Mouse (Mus musculus): ENCODE data around the gene Plscr1. TPM values are rescaled to one million over a fixed set of nuclear protein-coding genes. Genes with fewer than 3 reads are reported as not detected.

The Plscr1 gene
- total and polyA plus RNA-seq, 2 experiments from 2014 or later, result 6.1 to 6.9 TPM

DNA sequence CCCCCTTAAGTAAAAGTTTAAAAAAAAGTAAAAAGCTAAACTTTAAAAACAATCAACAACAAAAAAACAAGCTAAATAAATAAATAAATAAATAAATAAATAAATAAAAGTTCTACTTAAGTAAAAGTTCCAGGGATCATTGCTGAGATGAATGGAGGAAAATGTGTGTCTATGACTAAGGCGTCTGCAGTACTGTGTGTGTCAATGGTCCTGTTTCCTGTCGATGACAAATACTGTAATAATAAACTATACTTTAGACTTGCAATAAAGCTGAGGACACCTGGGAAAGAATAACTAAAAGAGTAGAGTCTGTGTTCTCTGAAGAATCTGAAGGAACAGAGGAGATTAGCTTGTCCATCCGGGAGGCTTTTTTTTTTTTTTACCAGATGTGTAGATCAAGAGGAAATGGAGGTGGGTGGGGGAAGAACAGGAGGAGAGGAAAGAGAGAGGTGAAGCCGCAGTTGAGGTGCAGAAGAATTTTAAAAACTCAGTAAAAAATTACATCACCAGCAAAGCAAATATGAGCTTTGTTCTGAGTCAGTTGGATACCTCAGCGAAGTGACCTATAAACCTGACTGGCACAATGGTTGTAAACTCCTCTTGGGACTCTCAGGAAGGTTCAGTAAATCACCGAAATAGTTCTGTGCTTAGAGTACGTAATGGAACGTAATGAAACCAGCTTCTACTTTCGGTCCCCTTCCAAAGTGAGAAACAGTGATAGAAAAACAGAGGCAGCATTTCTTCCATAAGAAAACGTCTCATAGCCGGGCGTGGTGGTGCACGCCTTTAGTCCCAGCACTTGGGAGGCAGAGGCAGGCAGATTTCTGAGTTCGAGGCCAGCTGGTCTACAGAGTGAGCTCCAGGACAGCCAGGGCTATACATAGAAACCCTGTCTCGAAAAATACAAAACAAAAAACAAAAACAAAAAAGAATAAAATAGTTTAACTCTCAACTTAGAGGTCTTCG, 20.4 kb upstream of the Plscr1 start:
- H3K27me3 ChIP-seq (ENCODE audit: insufficient read depth, low read length), result no peaks in the 10 kb centered on the region
- H3K4me1 ChIP-seq (ENCODE audit: insufficient read depth), result no peaks in the 10 kb centered on the region
- 92% methylated on average over 16 of the region's 16 CpGs for WGBS
- no peak for TF ChIP-seq CTCF (IDR thresholded peaks at IDR 0.05; ENCODE audit: low read depth)
- ATAC-seq (no peak), DNase-seq (no peak)
- no peaks in the 10 kb centered on the region for H3K36me3 ChIP-seq (ENCODE audit: insufficient read depth)
- no peaks in the 10 kb centered on the region for H3K9me3 ChIP-seq (ENCODE audit: low read length)
- no peak overlapping the region for H3K27ac ChIP-seq (ENCODE audit: low read depth, low read length)
- no peak overlapping the region for H3K4me3 ChIP-seq (ENCODE audit: low read depth, low read length)
- no peak overlapping the region for H3K4me2 ChIP-seq (ENCODE audit: low read depth)
- H3K9ac ChIP-seq, result no peak overlapping the region

DNA sequence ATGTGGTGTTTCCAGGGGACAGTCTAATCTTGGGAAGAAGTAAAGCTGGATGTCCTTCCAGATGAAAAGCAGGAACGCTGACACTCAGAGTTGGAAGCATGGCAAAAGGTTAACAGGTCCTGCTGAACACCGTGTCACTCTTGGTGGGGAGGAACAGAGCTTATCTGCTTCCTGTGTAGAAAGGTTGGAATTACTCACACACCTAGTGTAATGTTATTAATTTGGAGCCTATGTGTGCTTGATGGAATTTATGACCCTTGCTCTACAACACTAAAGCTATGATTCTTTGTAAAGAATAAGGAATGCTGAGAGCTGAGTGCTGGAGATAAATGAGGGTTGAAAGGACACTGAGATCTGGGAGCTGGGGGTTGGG, 19.7 kb upstream of the Plscr1 start:
- Histone ChIP-seq H3K36me3 (ENCODE audit: insufficient read depth) (no peaks in the 10 kb centered on the region), H3K27ac (ENCODE audit: low read depth, low read length) (no peak overlapping the region), H3K4me3 (ENCODE audit: low read depth, low read length) (no peak overlapping the region), H3K27me3 (ENCODE audit: insufficient read depth, low read length) (no peaks in the 10 kb centered on the region), H3K4me1 (ENCODE audit: insufficient read depth) (no peaks in the 10 kb centered on the region), H3K4me2 (ENCODE audit: low read depth) (no peak overlapping the region), H3K9ac (no peak overlapping the region), H3K9me3 (ENCODE audit: low read length) (no peaks in the 10 kb centered on the region)
- no peak for ATAC-seq
- WGBS, result 89% methylated on average over 2 of the region's 2 CpGs
- TF ChIP-seq CTCF (IDR thresholded peaks at IDR 0.05; ENCODE audit: low read depth), result no peak
- DNase-seq, result no peak

DNA sequence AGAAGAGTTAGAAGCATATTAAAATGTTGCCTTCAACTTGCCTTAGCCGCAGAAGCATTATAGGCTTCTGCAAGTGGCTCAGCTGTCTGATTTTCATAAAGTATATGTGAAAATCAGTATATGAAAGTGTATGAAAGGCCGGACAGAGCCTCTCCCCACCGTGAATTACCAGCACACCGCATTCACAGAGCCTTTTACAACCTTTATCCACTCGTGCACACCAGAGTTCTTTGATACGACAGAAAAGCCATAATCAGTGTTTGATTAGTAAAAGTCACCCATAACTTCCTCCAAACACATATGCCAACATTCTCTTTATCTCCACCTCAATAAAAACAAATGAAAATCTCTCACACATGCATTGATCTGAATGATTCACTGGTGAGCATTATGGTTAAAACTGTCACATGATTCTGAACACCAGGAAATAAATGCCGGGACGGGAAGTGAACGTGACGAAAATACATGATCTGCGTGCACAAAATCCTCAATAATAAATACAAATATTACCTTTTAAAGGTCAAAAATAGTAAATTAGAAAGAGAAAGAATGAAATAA, 14.6 kb upstream of the Plscr1 start:
- Histone ChIP-seq H3K27me3 (ENCODE audit: insufficient read depth, low read length) (no peaks in the 10 kb centered on the region), H3K27ac (ENCODE audit: low read depth, low read length) (no peak overlapping the region), H3K36me3 (ENCODE audit: insufficient read depth) (no peaks in the 10 kb centered on the region), H3K9ac (no peak overlapping the region), H3K4me1 (ENCODE audit: insufficient read depth) (no peaks in the 10 kb centered on the region), H3K9me3 (ENCODE audit: low read length) (no peaks in the 10 kb centered on the region), H3K4me2 (ENCODE audit: low read depth) (no peak overlapping the region), H3K4me3 (ENCODE audit: low read depth, low read length) (no peak overlapping the region)
- no peak for TF ChIP-seq CTCF (IDR thresholded peaks at IDR 0.05; ENCODE audit: low read depth)
- 88% methylated on average over 11 of the region's 11 CpGs for WGBS
- DNase-seq, result no peak
- no peak for ATAC-seq

DNA sequence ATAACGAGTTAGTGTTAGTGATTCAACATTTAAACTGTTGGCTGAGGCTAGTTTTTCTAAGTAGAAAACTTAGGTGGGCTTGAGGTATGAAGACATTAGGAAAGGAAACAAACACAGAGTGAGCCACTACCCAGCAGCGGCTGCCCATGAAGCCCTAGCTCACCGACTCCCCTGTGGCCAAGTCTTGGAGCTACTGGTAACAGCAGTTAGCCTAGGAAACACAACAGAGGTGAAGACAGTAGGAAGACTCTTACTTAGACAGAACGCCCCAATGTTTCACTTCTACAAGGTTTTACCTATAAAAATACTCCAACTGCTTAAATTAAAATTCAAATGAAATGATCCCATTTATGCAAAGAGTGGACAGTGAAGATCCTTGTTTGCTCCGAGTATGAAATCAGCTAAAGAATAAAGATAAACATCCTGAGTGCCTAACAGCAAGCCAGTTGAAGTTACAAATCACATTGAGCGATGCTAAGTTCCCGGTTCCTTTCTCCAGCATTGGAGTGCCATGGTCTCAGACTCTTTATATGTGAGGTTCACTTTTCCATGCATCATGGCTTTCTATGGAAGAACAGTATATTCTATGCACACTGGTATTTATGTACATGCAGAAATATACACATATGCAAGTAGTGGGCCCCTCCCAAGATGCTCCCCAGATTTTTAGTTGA, 640 bp upstream of the Plscr1 start:
- no peak for TF ChIP-seq CTCF (IDR thresholded peaks at IDR 0.05; ENCODE audit: low read depth)
- no peak overlapping the region for H3K4me3 ChIP-seq (ENCODE audit: low read depth, low read length)
- H3K4me1 ChIP-seq (ENCODE audit: insufficient read depth), result no peaks in the 10 kb centered on the region
- 81% methylated on average over 7 of the region's 7 CpGs for WGBS
- no peak overlapping the region for H3K27ac ChIP-seq (ENCODE audit: low read depth, low read length)
- ATAC-seq (no peak), DNase-seq (no peak)
- H3K4me2 ChIP-seq (ENCODE audit: low read depth), result no peak overlapping the region
- no peak overlapping the region for H3K9ac ChIP-seq
- H3K27me3 ChIP-seq (ENCODE audit: insufficient read depth, low read length), result no peaks in the 10 kb centered on the region
- no peaks in the 10 kb centered on the region for H3K36me3 ChIP-seq (ENCODE audit: insufficient read depth)
- H3K9me3 ChIP-seq (ENCODE audit: low read length), result no peaks in the 10 kb centered on the region

DNA sequence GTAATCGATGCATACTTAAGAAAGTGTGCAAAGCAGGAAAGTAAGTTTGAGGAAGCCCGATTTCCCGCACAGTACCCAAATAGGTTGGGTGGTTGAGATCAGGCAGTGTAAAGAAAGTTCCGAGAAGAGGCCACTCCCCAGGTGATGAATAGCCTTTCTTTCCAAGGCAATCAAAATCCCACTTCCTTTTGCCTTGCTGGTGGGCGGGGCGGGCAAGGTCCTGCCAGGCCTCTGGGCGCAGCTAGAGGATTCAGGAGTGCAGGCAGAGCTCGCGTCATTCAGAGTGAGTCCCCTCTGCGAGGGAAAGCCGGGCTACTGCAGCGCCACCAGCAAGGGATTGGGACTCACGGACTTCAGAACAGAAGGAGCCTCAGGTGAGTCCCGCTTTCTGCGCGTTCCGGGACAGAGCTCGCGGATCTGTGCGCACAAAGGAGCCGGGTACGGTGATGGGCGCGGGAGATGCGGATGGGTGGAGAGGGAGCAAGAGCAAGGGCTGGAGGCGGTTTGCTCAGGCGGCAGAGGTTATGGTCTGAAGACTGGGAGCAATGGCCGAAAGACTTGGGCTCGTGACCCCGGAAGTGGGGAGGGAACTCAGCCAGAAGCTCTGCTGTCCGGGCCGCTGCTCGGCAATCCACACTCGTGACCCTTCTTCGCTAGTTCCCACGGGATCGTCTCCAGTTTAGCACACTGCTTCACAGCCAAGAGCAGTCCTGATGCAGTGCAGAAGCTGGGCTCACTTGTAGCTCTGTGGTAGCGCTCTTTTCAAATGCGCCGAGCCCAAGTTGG, 630 bp downstream of the Plscr1 start:
- H3K4me2 ChIP-seq (ENCODE audit: low read depth), result peak overlapping the region; percentile 92
- peak overlapping the region; percentile 53 for H3K4me3 ChIP-seq (ENCODE audit: low read depth, low read length)
- peak; percentile 92 for ATAC-seq
- 0 out of 2 replicates have a peak overlapping the region, but pooled peaks have one; percentile 10 for H3K27ac ChIP-seq (ENCODE audit: low read depth, low read length)
- no peaks in the 10 kb centered on the region for H3K9me3 ChIP-seq (ENCODE audit: low read length)
- H3K4me1 ChIP-seq (ENCODE audit: insufficient read depth), result no peaks in the 10 kb centered on the region
- no peak for TF ChIP-seq CTCF (IDR thresholded peaks at IDR 0.05; ENCODE audit: low read depth)
- peak; percentile 59 for DNase-seq
- H3K27me3 ChIP-seq (ENCODE audit: insufficient read depth, low read length), result no peaks in the 10 kb centered on the region
- under 1% methylated on average over 40 of the region's 40 CpGs for WGBS
- H3K36me3 ChIP-seq (ENCODE audit: insufficient read depth), result no peaks in the 10 kb centered on the region
- peak overlapping the region; percentile 54 for H3K9ac ChIP-seq

DNA sequence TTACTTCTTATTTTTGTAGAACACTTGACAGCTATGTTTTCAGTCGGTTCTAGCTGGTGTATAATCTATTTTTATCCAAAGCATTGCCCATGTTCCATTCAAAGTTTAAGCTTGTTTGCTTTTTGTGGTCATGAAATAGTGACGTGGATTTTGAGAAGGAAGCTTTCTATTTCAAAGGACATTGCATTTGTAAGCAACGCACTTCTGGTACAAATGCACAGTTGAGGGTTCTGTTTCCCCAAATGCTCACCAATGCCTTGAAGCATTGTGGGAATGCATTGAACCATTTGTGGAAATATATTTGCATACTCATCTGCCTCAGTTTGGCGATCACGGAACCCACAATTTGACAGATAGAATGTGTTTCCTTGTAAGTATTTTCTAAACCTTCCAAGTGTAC, 3.2 kb downstream of the Plscr1 start:
- Histone ChIP-seq H3K27me3 (ENCODE audit: insufficient read depth, low read length) (no peaks in the 10 kb centered on the region), H3K4me1 (ENCODE audit: insufficient read depth) (no peaks in the 10 kb centered on the region), H3K4me3 (ENCODE audit: low read depth, low read length) (no peak overlapping the region), H3K4me2 (ENCODE audit: low read depth) (no peak overlapping the region), H3K9ac (no peak overlapping the region), H3K9me3 (ENCODE audit: low read length) (no peaks in the 10 kb centered on the region), H3K36me3 (ENCODE audit: insufficient read depth) (no peaks in the 10 kb centered on the region), H3K27ac (ENCODE audit: low read depth, low read length) (no peak overlapping the region)
- TF ChIP-seq CTCF (IDR thresholded peaks at IDR 0.05; ENCODE audit: low read depth), result no peak
- WGBS, result 53% methylated on average over 5 of the region's 5 CpGs
- DNase-seq (no peak), ATAC-seq (no peak)

Measured in forebrain, postnatal 0 days (tissue).